Mouse (Mus musculus): ENCODE results near the gene Foxk1. TPM values are rescaled to one million over a fixed set of nuclear protein-coding genes. Genes with fewer than 3 reads are reported as not detected.

Gene Foxk1
- polyA plus RNA-seq, 1 experiment = 12.4 TPM

- H3K27me3 ChIP-seq (replicated peaks; ENCODE audit: control insufficient read depth, insufficient read depth, low read length) = no peaks in the 10 kb centered on the region
- no peak overlapping the region for H3K4me3 ChIP-seq (ENCODE audit: insufficient read depth, low read depth, low read length)
- 29% methylated on average over 15 of the region's 15 CpGs for WGBS
- no peaks in the 10 kb centered on the region for H3K36me3 ChIP-seq (ENCODE audit: control insufficient read depth, insufficient read depth, low read length)
- H3K4me1 ChIP-seq (ENCODE audit: control insufficient read depth, insufficient read depth, low read length) = no peaks in the 10 kb centered on the region
- DNase-seq = no peak
- no peak overlapping the region for H3K27ac ChIP-seq (ENCODE audit: insufficient read depth, low read depth, low read length)
- TF ChIP-seq CTCF (conservative IDR thresholded peaks at IDR 0.05; ENCODE audit: insufficient read depth, insufficient read length, low read depth, low read length) = no peak
- TF ChIP-seq POLR2A (IDR thresholded peaks at IDR 0.05; ENCODE audit: low read depth, low read length) = no peak
These were observed 108.1 kb downstream of the Foxk1 start for GRCm38 (mm10) chr5:142509141-142510060.

- H3K36me3 ChIP-seq (ENCODE audit: control insufficient read depth, insufficient read depth, low read length) = no peaks in the 10 kb centered on the region
- no peak for TF ChIP-seq CTCF (conservative IDR thresholded peaks at IDR 0.05; ENCODE audit: insufficient read depth, insufficient read length, low read depth, low read length)
- no peak for TF ChIP-seq POLR2A (IDR thresholded peaks at IDR 0.05; ENCODE audit: low read depth, low read length)
- 83% methylated on average over 7 of the region's 7 CpGs for WGBS
- no peak overlapping the region for H3K27ac ChIP-seq (ENCODE audit: insufficient read depth, low read depth, low read length)
- no peak for DNase-seq
- H3K4me3 ChIP-seq (ENCODE audit: insufficient read depth, low read depth, low read length) = no peak overlapping the region
- H3K27me3 ChIP-seq (replicated peaks; ENCODE audit: control insufficient read depth, insufficient read depth, low read length) = no peaks in the 10 kb centered on the region
- H3K4me1 ChIP-seq (ENCODE audit: control insufficient read depth, insufficient read depth, low read length) = no peaks in the 10 kb centered on the region
These were observed 108.7 kb downstream of the Foxk1 start for GRCm38 (mm10) chr5:142510061-142510414.

Other genes with a start within 250 kb of the Foxk1 start
- 37.4 and 45.6 TPM in 2 replicates for gene Ap5z1, start 62.4 kb downstream of the Foxk1 start, polyA plus RNA-seq (2012; rRNA removed)
- 0.03 TPM in 1 of 2 replicates, not detected in the other for gene Papolb, start 128.6 kb downstream of the Foxk1 start, polyA plus RNA-seq (2012; rRNA removed)
- gene Radil, start 149.6 kb downstream of the Foxk1 start, polyA plus RNA-seq (2012; rRNA removed) = 0.67 and 0.88 TPM in 2 replicates
- 1.5 and 1.8 TPM in 2 replicates for gene Mmd2, start 207.3 kb downstream of the Foxk1 start, polyA plus RNA-seq (2012; rRNA removed)
- 61.0 and 63.7 TPM in 2 replicates for gene Wipi2, start 226.2 kb downstream of the Foxk1 start, polyA plus RNA-seq (2012; rRNA removed)

All from kidney, adult 2 months (tissue).